Mouse (Mus musculus) liver, embryonic 14.5 days (tissue): ENCODE measurements around the gene Gm20521. TPM values are rescaled to one million over a fixed set of nuclear protein-coding genes. Genes with fewer than 3 reads are reported as not detected.
A peak's percentile ranks its signal among the peaks of the same experiment; 100 is the strongest.

Experiments
- ATAC-seq: fragments of 200-750 bp; cut with Nextera tagmentation; 2 replicates; pipeline ENCODE4 v1.8.0; 2017; ENCODE audit warnings: moderate number of reproducible peaks, mild to moderate bottlenecking, moderate library complexity; ENCODE audit not compliant: insufficient read depth
- DNase-seq, 3 experiments: peaks; one replicate each; pipeline ENCODE4 v3.0.0-alpha.2; 2012 to 2013; ENCODE audit warnings: low read depth in 3 of 3, low spot score in 3 of 3
- H3K27ac ChIP-seq: fragments of 300-500 bp; sonication (generic); 2 replicates; pipeline ENCODE4 v1.5.1; 2014; ENCODE audit warnings: moderate library complexity, mild to moderate bottlenecking, control low read depth, inconsistent platforms
- H3K27me3 ChIP-seq: fragments of 300-500 bp; sonication (generic); 2 replicates; pipeline ENCODE4 v1.6.1; 2014; ENCODE audit warnings: mild to moderate bottlenecking, low read length, moderate library complexity; ENCODE audit not compliant: control insufficient read depth, insufficient read depth
- H3K36me3 ChIP-seq: fragments of 300-500 bp; sonication (generic); replicated peaks from 2 replicates; pipeline ENCODE4 v1.6.1; 2014; ENCODE audit warnings: low read depth; ENCODE audit not compliant: control insufficient read depth, insufficient read depth
- H3K4me1 ChIP-seq, 2 experiments: fragments of 200-500 bp in 1 of 2; fragments of 300-500 bp in 1 of 2; sonication (generic) in 1 of 2; replicated peaks; 2 replicates each; pipeline ENCODE4 v1.6.1; 2012 to 2014; ENCODE audit warnings: antibody characterized with exemption in 1 of 2, inconsistent platforms in 1 of 2, low read length in 1 of 2; ENCODE audit not compliant: control insufficient read depth in 2 of 2, insufficient read depth in 2 of 2
- H3K4me2 ChIP-seq: fragments of 300-500 bp; sonication (generic); 2 replicates; pipeline ENCODE4 v1.6.1; 2014; ENCODE audit warnings: low read depth, mild to moderate bottlenecking, control low read depth, moderate library complexity
- H3K4me3 ChIP-seq, 2 experiments: fragments of 200-500 bp in 1 of 2; fragments of 300-500 bp in 1 of 2; sonication (generic) in 1 of 2; 2 replicates each; pipeline ENCODE4 v1.5.1; 2012 to 2014; ENCODE audit warnings: low read depth in 2 of 2, low read length in 2 of 2, mild to moderate bottlenecking in 2 of 2, control low read depth in 1 of 2, inconsistent platforms in 1 of 2, moderate library complexity in 1 of 2; ENCODE audit not compliant: insufficient read depth in 1 of 2
- H3K9ac ChIP-seq: fragments of 300-500 bp; sonication (generic); replicated peaks from 2 replicates; pipeline ENCODE4 v1.6.1; 2014; ENCODE audit warnings: mild to moderate bottlenecking, control low read depth, moderate library complexity
- H3K9me3 ChIP-seq: fragments of 300-500 bp; sonication (generic); 2 replicates; pipeline ENCODE4 v1.6.1; 2016; ENCODE audit warnings: low read length, mixed read lengths; ENCODE audit not compliant: control insufficient read depth
- CTCF ChIP-seq: IDR thresholded peaks from 2 replicates; pipeline ENCODE4 v1.5.1; 2016; ENCODE audit warnings: antibody characterized with exemption, low read depth, control low read depth
- EP300 ChIP-seq: IDR thresholded peaks from 2 replicates; pipeline ENCODE4 v1.6.1; 2016; ENCODE audit warnings: antibody characterized with exemption, low read depth
- WGBS: fragments of 180-500 bp; shearing (Covaris S2); extraction: QIAGEN DNeasy Blood & Tissue Kit; methylation state at CpG from one replicate; pipeline ENCODE4 v1.1.7; 2014; ENCODE audit not compliant: insufficient replicate concordance; 5-methylcytosine and 5-hydroxymethylcytosine counted together
- polyA plus RNA-seq, 2 experiments: library from polyadenylated mRNA; depleted of rRNA in 1 of 2; stranded (reverse) in 1 of 2; unstranded in 1 of 2; fragments of >200 nt; fragmentation: Nextera tagmentation in 1 of 2; extraction: Ambion mirVana in 1 of 2; gene quantifications; 2 replicates each; pipeline versions ENCODE4 v1.2.1 to v1.2.3; 2012 to 2014

The Gm20521 gene
- polyA plus RNA-seq (2012; rRNA removed), result 0.03 and 0.06 TPM in 2 replicates
- not detected in 2 replicates for polyA plus RNA-seq (2014; fragmentation: Nextera tagmentation; extraction: Ambion mirVana)

- TF ChIP-seq EP300 (no peak), CTCF (no peak)
- ATAC-seq, result peak; percentile 86
- H3K4me1 ChIP-seq, result peaks cover 3 to 6% of the 10 kb centered on the region in 2 experiments; a peak in 3 of 4 replicates
- H3K4me3 ChIP-seq, result peak within 1 kb of the TSS; percentile 60 to 64
- WGBS, result 2% methylated on average over 27 of the region's 27 CpGs
- no peaks in the 10 kb centered on the region for H3K36me3 ChIP-seq
- H3K9me3 ChIP-seq, result no peaks in the 10 kb centered on the region
- no peaks in the 10 kb centered on the region for H3K27me3 ChIP-seq
- peak within 1 kb of the TSS; percentile 81 for H3K4me2 ChIP-seq
- H3K27ac ChIP-seq, result peak within 1 kb of the TSS; percentile 35
- peak in 1 of 3 experiments; percentile 58 for DNase-seq
- H3K9ac ChIP-seq, result peak within 1 kb of the TSS; percentile 54
These were observed at the start of gene Gm20521, which contains the start of gene Bcl2l2 for GRCm38 (mm10) chr14:54883154-54884021. TSS of gene Gm20521 (plus strand) at chr14:54883441. TSS of gene Bcl2l2 (plus strand) at chr14:54883377.

GRCm38 (mm10) chr14:54843461-54843860 lies 39.8 kb upstream of the Gm20521 start:
- Histone ChIP-seq H3K9me3 (no peaks in the 10 kb centered on the region), H3K4me3 (no peak overlapping the region), H3K4me2 (no peak overlapping the region), H3K36me3 (no peaks in the 10 kb centered on the region), H3K4me1 (no peaks in the 10 kb centered on the region), H3K27ac (no peak overlapping the region), H3K9ac (no peak overlapping the region), H3K27me3 (no peaks in the 10 kb centered on the region)
- under 1% methylated on average over 4 of the region's 4 CpGs for WGBS
- ATAC-seq (no peak), DNase-seq (peak in 2 of 3 experiments; percentile 11 to 19)
- TF ChIP-seq CTCF (peak; percentile 36; the same call in 1 of the 2 replicates), EP300 (no peak)

GRCm38 (mm10) chr14:54855726-54856125 lies 27.5 kb upstream of the Gm20521 start:
- WGBS, result 73% methylated on average over 3 of the region's 3 CpGs
- no peak for DNase-seq

GRCm38 (mm10) chr14:54856703-54857102 lies 26.5 kb upstream of the Gm20521 start:
- H3K4me2 ChIP-seq, result no peak overlapping the region
- no peak overlapping the region for H3K9ac ChIP-seq
- WGBS, result 31% methylated on average over 7 of the region's 7 CpGs

More at GRCm38 (mm10) chr14:54855726-54856125, 27.5 kb upstream of the Gm20521 start:
- H3K9ac ChIP-seq, result no peak overlapping the region
- no peaks in the 10 kb centered on the region for H3K27me3 ChIP-seq
- no peaks in the 10 kb centered on the region for H3K36me3 ChIP-seq
- no peak overlapping the region for H3K4me2 ChIP-seq
- no peak for ATAC-seq
- H3K27ac ChIP-seq, result no peak overlapping the region
- no peaks in the 10 kb centered on the region for H3K4me1 ChIP-seq
- TF ChIP-seq EP300, result no peak
- TF ChIP-seq CTCF, result no peak
- H3K4me3 ChIP-seq, result no peak overlapping the region
- H3K9me3 ChIP-seq, result no peaks in the 10 kb centered on the region

GRCm38 (mm10) chr14:54857891-54858290 lies 25.4 kb upstream of the Gm20521 start:
- Histone ChIP-seq H3K9ac (no peak overlapping the region), H3K4me3 (no peak overlapping the region), H3K27me3 (no peaks in the 10 kb centered on the region), H3K9me3 (no peaks in the 10 kb centered on the region), H3K4me2 (no peak overlapping the region), H3K36me3 (no peaks in the 10 kb centered on the region), H3K4me1 (no peaks in the 10 kb centered on the region), H3K27ac (no peak overlapping the region)
- 77% methylated on average over 9 of the region's 9 CpGs for WGBS
- ATAC-seq (no peak), DNase-seq (no peak)
- no peak for TF ChIP-seq EP300
- no peak for TF ChIP-seq CTCF

More at GRCm38 (mm10) chr14:54856703-54857102, 26.5 kb upstream of the Gm20521 start:
- no peak overlapping the region for H3K4me3 ChIP-seq
- no peaks in the 10 kb centered on the region for H3K36me3 ChIP-seq
- H3K27ac ChIP-seq, result no peak overlapping the region
- TF ChIP-seq EP300 (no peak), CTCF (no peak)
- ATAC-seq, result no peak
- H3K9me3 ChIP-seq, result no peaks in the 10 kb centered on the region
- DNase-seq, result no peak
- H3K4me1 ChIP-seq, result no peaks in the 10 kb centered on the region
- H3K27me3 ChIP-seq, result no peaks in the 10 kb centered on the region
